Mouse (Mus musculus): ENCODE measurements around the gene Srrm2.

DNA sequence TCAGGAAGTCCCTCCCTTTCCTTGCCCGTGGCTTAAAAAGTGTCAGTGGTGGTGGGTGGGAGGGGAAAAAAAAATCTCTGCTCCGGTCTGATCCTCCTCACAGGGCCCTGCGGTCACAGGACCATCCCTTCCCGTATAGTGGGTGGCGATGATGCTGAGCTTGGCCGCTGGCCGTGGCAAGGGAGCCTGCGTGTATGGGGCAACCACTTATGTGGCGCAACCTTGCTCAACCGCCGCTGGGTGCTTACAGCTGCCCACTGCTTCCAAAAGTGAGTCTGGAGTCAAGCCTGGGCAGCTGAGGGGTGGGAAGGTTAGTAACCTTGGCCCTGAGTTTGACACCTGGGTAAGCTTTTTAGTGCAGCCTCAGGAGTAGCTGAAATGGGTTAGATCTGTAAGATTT is 78.2 kb downstream of the Srrm2 start:
- TF ChIP-seq MAX (IDR thresholded peaks at IDR 0.05; ENCODE audit: low read depth): no peak
- no peak for TF ChIP-seq POLR2AphosphoS2 (IDR thresholded peaks at IDR 0.05; ENCODE audit: insufficient read length, low read depth)
- TF ChIP-seq POLR2A (IDR thresholded peaks at IDR 0.05; ENCODE audit: insufficient read length, low read depth): no peak
- TF ChIP-seq USF1 (IDR thresholded peaks at IDR 0.05; ENCODE audit: low read depth): no peak
- TF ChIP-seq TCF12 (IDR thresholded peaks at IDR 0.05; ENCODE audit: insufficient read depth, poor library complexity, severe bottlenecking): no peak

Measured in myocyte (in vitro differentiated cells).